Mouse (Mus musculus) cerebellum, adult 8-10 months (tissue): ENCODE measurements at regions not wholly inside any gene's neighbourhood (a gene's known extent, or its start where the extent isn't known, plus 50 kb on each side); places are given as distances from the start of the nearest gene placed in this dataset.
A peak's percentile ranks its signal among the peaks of the same experiment; 100 is the strongest.

Source experiments
- DNase-seq: peaks from one replicate; pipeline ENCODE4 v3.0.0; 2022

DNA sequence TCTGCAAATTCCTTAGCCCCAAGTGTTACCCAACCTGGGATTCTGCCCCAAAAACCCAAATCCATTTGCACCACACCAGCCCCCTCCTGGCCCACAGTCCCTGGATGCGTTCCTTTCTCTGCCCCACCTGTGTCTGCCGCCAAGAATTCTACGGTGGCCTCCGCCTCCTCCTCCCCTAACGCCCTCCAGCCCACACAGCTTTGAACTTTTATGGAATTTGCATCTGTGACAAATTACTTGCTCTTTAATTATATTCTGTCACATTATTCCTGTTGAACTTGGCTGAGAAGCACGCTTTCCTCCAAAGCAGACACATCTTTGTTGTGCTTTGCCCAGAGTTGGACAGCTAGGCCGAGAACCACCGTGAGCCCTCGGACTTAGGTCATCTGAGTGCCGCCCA lies 131.8 kb upstream of the Cops8 start:
- no peak for DNase-seq

DNA sequence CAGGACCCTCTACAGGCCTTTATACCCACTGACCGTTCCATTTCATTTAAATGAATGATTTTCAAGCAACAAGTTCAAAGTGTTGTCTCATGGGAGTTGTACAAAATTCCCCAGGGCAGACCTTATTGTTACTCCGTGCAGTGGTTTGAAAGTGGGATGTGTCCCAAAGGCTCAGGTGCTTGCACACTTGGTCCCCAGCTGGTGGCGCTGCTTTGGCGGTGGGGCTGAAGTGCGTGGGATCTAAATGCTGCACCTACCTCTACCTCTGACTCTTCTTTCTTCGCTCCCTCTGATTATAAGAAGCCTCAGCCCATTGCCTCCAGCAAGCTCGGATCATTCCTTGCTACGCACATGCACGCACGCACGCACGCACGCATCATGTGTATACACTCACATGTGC lies 131.0 kb upstream of the Cops8 start:
- DNase-seq: no peak

DNA sequence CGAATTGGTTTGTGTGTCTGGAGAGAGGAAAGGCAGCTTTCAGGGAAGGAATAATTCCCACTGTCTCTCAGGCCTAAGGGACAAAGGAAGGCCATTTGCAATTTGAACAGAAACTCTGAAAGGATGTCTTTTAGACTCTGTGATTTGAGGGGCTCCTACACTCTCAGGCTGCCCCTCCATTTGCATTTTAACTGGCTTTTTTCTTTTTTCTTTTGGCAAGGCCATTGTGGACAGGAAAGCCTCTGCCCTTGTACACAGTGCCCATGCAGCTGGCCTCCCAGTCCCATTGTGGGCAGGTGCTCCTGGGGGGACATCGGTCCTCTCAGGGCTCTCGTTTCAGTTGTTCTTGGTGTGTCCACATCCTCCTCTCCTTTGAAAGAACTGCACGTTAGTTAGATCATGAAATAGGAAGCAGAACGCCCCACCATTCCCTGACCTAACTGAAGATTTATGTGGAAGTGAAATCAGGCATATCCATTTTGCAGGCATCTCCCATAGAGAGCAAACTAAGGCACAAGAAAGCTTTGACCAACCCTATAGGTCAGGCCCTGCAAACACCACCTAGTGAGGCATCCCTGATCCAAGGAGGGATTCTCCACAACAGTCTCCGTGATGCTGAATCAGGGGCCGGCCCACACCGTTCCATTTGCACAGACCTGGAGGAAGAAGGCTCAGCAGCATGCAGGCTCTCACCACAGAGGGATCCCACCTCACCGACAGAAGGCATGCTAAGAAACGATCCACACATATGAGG lies 127.5 kb upstream of the Cops8 start:
- DNase-seq: no peak

DNA sequence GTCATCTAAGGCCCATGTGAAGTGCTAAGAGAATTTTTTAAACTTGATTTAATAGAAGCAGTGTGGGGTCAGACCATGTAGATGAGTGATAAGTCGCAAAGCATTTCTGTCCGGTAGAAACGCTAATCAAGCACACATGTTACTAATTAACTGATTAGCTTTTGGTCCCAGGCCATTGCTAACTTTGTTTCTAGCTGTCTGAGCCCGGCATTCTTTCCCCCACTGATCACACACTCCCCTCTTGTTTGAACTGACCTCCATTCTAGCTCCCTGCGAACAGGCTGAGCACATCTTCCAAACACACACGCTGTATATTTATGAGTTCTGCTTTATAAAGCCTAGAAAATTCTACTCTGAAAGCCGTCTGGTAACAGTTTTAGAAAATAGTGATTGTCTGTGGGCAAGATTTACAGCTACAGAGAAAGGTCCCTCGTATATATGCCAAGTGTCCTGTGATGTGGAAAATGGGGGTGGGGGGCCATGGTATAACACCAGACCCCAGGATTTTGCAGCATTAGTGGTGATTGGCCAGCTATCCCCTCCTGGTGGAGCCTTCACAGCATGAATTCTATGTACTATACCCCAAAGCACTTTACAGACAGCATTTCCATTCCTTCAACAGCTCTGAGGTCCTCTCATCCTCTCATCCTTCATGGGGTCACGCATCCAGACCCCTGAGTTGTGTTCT lies 126.1 kb upstream of the Cops8 start:
- DNase-seq: no peak

DNA sequence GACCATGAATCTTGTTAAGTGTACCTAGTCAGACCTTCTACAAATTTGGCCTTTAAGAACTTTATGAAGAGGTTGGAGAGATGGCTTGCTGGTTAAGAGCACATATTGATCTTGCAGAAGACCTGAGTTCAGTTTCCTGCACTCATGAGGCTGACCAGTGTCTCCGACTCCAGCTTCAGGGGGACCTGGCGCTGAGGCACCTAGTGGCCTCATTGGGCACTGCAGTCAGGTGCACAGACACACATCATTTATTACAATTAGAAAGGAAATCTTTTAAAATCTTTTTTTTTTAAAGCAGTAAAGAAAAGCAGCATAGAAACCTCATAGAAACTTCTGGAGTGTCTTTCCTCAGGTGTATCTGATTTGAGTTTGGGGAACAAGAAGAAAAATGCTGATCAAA lies 123.9 kb upstream of the Cops8 start:
- DNase-seq: no peak

DNA sequence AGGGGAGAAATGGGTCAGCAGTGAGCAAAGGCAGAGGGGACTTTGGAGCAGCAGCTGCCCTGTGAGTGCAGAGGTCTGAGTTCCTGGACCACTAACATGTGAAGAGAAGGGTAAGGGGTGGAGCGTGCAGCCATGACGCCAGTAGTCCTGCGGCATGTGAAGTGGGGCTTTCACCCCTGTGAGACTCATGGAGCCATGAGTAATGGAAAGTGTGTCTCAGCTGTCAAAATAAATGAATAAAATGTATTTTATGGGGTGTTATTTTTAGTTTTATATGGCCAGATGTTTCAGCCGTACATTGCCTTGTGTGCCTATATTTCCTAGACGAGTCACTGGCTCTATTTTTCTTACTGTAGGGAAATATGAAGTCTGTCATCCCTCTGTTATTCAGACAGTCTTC lies 121.5 kb upstream of the Cops8 start:
- DNase-seq: no peak

DNA sequence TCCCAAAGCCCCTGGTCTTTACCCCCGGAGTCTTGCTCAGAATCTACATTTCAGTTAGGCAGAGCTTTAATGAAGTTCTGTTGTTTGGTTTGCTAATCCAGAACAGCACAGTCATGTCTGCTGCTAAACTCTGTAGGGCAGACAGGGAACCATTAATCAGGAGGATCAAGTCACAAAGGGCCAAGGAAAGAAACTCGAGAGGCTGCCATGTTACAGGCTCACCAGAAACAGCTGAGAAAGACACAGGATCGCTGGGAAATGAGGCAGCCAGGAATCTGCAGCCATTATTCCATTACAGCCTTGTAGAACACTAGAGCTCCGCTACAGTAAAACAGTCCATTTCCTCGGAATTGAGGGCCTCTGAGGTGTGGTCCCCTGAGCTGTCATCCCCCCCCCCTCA lies 121.1 kb upstream of the Cops8 start:
- no peak for DNase-seq

DNA sequence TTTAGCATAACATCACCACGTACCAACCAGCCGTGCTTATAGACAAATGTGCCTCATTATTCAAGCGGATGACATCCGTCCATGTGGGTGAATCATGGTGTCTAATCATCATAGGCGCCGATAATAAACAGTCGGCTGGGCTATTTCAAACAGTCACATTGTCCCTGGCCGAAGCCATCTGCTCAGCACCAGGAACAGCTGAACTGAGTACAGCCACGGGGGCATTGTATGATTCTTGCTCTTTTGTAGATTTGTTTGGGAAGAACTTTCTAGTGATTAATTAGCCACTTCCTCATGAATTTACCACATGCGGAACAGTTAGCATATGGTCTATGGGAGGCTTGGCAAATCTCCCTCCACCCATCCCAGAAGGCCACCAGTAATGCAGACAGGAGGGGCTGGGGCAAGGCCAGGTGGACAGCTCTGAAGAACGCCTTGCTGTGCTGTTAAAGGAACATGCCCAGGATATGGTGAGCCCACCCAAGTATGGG lies 116.4 kb upstream of the Cops8 start:
- peak; percentile 30 for DNase-seq

DNA sequence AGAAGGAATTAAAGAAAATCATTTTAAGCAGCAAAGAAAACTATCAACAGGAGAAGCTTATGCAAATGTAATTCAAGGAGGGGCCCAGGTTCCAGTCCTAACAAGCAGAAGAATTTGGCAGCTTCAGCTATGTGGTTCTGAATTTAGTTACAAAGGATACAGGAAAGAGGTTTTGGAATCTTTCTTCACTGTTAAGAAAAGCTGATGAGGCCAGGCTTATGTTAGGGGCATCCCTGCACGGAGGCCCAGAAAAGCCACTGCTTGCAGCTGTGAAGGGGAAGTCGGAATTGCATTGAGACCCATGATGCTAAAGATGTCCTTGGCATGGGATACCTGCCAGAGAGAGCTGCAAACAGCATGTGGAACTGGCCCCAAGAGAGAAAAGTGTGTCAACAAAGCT lies 114.9 kb upstream of the Cops8 start:
- DNase-seq: no peak

DNA sequence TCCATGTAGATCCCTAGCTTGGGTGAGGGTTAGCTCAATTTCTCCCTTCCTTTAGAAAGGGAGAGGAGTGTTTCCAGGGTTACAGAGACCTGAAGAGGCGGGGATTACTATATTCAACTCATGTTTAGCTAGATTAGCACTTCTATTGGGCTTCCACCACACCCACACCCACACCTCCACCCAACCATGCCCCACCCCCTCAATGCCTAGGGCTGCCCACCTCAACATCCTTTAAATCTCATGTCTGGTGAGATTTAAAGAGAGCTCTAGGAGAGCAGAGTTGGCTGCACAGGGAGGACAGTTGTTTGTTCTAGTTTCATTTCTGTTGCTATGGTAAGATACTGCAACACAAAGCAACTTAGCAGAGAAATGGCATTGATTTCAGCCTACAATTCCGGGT lies 113.8 kb upstream of the Cops8 start:
- DNase-seq: no peak

DNA sequence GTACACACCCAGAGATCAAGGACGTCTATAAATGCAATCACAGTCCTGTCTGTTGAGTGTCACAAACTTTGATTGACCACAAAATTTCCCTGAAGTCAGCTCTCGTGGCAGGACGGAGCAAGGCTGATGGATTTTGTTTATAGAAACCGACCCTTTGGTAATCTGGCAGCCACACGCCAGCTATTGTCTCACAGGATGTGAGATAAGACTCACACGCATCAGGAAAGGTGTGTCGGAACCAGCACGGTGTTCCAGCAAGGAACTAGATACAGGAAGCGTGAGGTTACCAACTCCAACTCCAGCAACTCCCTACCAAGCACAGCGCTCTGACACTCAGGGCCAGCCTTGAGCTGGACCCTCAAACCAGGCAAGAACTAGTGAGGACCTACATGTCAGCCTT lies 112.4 kb upstream of the Cops8 start:
- no peak for DNase-seq

DNA sequence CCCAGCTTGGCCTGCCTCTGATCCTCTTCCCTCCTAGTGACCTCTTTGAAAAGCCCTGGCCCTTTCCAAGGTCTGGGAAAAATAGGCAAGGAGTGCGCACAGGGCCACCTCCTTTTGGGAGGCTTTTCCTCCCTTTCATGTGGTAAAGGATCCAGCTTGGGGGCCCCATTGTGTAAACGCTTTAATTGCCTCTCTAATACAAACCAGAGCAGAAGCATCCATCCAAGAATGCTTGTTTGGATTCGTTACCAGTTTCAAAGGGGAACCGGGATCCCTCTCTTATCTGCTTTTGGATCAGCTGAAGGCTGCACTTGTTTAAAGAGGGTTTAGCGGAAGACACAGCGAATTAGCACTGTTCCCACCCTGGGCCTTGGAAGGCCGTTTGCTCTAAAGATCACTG lies 109.3 kb upstream of the Cops8 start:
- no peak for DNase-seq

DNA sequence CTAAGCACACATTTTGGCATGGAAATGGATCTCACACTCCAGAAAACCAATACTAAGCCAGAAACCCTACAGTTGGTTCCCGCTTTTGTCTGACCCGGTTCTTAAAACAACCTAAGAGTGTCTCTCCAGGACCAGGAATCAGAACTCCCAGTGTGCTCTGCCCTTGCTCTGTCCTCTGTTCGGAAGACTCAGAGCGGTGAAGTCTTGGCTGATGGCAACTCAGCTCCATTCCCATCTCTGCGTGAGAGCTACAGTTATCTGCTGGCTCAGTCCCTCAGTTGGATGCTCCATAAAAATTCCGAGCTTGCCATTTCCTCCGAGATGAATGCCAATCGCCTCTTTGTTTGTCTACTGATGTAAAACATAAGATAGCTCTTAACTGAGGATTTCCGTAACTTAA lies 107.6 kb upstream of the Cops8 start:
- no peak for DNase-seq

DNA sequence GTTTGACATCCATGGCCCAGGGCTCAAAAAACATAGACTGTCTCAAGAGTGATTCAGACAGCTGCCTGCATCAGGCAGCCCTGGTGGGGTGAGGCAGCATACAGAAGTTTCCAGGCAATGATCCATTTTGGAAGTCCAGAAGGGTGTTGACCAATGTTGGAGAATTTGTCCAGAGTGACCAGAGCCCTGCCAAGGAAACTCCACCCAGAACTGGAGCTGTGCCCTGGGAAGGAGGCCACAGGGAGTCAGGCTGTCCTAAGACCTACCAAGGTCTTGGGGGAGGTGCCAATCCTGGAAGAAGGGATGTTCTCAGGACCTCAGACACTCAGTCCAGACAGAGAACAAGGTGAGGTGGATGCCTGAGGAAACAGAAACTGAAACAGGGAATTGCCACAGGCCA lies 105.2 kb upstream of the Cops8 start:
- DNase-seq: no peak

DNA sequence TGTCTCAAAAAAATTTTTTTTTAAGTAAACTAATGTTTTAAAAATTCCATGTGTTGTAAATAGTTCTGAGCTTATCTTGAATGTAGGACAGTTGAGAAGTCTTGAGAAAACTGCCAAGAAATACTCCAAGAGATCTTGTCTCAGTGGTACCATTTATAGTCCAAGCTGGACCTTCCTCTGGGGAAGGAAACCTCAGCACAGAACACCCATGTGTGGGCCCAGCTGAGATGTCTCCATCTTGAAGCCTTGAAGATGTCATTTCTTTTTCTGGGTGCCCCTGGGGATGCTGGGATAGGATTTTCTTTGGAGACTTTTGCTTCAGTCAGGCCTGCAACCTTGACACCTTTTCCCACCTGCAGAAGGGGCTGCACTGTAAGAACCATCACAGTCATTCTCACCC lies 101.4 kb upstream of the Cops8 start:
- no peak for DNase-seq

DNA sequence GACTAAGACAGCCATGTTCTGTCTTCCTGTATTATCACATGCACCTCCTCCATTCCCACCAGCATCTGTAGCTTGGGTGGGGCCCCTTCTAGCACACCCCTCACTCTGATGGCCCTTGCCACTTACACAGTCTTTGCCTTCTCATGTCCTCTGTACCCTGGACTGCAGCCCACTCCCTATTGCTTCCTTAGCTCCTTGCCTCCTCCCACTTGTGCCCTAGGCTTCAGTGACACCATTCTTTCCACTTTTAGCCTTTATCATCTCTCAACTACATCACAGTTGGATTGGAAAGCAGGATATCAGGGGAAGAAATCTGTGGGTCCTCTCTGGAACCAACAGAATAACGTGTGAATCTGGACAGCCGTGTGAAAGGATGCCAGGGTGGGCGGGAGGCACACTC lies 100.4 kb upstream of the Cops8 start:
- no peak for DNase-seq

DNA sequence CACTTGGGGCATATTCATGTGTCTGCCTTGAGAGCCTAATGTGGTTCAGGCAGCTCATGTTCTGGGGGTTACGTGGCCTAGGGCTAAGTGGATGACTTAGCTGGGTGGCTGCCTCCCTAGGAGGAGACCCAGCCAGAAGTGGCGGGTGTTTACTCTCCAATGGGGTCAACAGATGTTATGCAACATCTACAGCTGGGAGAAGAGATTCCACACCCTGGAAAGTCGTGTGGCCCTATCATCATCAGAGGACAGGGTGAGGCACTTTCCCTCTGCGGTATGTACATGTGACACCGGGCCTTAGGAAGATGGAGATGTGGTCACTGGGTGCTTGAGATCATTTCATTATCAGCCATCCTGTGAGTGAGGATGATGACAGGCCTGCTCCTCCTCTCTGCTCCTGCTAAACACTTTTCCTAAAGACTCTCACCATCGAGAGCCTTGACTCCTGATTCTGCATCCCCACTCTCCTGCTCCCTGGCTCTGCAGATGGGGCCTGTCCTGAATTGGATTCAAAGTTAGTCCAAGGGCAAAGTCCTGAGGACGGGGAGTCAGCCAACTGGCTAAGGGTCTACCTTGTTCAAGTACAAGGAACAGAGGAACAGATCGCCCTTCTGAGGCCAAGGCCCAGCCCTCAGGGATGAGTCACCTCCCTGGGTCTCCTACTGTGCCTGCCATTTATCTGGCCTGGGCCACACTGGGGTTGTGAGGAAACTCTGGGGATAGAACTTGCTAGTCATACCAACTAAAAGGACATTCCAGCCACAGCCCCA lies 99.8 kb upstream of the Cops8 start:
- DNase-seq: no peak

DNA sequence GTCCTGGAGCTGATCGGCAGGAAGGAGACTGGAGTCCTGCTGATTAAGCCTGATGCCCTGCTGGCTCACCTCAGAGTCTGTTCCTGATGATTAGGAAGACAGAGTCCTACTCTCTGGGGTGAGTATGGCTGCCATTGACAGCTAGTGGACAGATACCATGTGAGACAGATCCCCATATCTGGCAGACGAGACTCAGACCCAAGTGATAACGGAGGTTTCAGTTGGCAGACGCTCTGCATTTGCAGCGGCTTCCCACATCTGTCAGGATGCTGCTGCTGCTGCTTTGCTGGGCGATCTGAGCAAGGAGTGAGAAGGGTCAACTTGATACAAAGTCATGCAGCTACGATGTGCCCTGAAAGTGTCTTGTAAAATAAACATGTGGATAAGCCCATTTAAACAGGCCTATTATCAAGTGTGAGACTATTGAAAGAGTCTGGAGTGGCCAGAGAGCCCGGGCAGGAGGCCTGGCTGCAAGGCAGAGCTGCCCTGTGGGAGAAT lies 98.1 kb upstream of the Cops8 start:
- DNase-seq: no peak

DNA sequence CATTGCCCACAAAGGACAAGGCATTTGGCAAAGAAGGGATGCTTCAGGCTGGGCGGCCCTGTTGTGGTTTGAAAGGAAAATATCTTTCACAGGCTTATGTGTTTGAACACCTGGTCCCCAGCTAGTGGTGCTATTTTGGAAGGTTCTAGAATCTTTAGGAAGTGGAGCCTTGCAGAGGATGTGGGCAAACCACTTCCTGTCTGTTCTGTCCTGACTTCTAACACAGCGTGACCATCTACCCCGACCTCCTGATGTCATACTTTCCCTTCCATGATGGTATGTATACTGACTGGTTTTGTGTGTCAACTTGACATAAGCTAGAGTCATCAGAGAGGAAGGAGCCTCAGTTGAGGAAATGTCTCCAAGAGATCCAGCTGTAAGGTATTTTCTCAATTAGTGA lies 97.2 kb upstream of the Cops8 start:
- no peak for DNase-seq

DNA sequence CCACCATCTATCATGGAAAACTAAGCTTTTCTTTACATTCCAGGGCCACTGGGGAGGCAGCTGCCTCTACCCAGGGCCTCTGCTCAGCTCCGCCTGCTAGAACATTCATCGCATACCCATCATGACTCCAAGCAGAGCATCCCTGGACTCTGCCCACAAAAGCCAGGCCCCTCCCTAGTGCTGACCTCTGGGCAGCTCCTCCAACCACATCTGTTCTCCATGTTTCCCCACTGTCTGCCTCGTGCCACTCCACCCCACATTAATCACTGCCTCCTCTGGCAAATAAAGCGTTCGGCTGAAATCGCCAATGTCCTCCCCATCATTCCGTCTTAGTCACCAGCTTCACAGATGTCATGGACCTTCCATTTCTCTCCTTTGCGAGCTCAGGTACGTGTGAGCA lies 96.2 kb upstream of the Cops8 start:
- no peak for DNase-seq

DNA sequence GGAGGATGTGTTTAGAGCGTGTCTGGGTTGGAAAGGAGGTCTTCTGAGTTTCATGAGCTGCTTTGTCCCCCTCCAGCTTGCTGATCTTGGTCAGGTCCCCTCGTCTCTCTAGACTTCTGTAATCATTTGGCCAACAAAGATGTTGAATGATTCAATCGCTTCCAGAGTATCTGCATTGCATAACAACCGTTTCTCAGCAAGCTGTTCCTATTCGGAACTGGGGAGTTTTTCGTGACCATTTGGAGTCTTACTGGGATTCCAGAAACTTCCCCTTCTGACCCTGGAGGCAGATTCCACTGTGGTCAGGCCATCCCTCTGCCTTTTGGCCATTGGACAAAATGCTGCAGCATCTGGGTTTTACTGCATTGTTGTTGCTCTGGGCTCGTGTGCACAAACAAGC lies 93.4 kb upstream of the Cops8 start:
- no peak for DNase-seq

DNA sequence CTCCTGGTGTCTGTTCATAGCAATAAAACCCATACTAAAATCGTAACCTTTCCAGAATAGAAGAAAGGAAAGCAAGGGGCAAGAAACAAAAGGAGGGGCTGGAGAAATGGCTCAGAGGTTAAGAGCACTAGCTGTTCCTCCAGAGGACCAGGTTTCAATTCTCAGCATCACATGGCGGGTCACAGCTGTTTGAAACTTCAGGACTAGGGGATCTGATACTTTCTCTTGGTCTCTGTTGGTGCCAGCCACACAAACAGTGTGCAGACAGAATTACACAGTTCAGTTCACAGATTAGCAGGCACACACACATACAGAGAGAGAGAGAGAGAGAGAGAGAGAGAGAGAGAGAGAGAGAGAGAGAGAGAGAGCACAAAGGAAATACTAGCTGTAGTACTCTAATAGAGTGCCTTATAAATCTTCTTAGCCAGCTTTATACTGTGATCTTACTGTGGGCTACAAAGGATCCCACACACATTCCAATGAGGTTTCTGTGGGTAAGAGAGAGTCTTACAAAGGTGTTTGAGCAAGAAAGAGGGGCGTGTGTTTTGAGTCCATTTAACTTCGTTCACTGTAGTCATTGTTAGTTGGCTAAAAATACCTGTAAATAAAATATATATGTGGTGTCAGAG lies 89.2 kb upstream of the Cops8 start:
- no peak for DNase-seq

DNA sequence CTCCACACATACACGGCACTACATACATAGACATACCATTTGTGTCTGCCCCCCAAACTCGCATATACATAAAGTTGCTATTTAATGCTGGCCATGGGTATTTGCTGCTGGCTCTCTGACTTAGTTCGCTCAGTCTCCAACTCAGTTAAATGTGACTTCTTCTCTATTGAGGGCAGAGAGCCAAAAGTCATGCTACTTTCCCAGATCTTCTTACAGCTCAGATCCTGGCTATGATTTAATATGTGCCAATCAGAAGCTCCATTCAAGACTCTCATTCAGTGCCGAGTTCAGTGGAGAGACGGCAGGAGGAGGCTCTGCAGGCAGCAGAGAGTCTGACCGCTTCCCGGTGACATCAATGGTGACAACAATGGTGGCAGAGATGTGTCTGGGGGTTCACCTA lies 88.6 kb upstream of the Cops8 start:
- DNase-seq: no peak
